Mouse (Mus musculus): Measurements from ENCODE around the gene Kcnk7.

- TF ChIP-seq GATA1 (IDR thresholded peaks at IDR 0.05; ENCODE audit: borderline replicate concordance, low read length) (no peak), FLI1 (IDR thresholded peaks at IDR 0.05; ENCODE audit: low read length) (no peak)
Observed at GRCm38 (mm10) chr19:5685431-5685830, 18.7 kb upstream of the Kcnk7 start.
